Mouse (Mus musculus): ENCODE results near the gene Ankrd33. TPM values are rescaled to one million over a fixed set of nuclear protein-coding genes. Genes with fewer than 3 reads are reported as not detected.
A peak's percentile ranks its signal among the peaks of the same experiment; 100 is the strongest.

Gene Ankrd33
- polyA plus RNA-seq, 1 experiment from 2014 or later = not detected

- 20% methylated on average over 15 of the region's 15 CpGs for WGBS
- H3K9me3 ChIP-seq = no peaks in the 10 kb centered on the region
- no peak for DNase-seq (ENCODE audit: low spot score)
- 0 out of 2 replicates have a peak, but pooled peaks cover 4% of the 10 kb centered on the region for H3K36me3 ChIP-seq
- H3K4me1 ChIP-seq = peaks cover 71% of the 10 kb centered on the region
- peak overlapping the region; percentile 33 for H3K4me3 ChIP-seq
- peak overlapping the region; percentile 59 for H3K27ac ChIP-seq
- peaks cover 50% of the 10 kb centered on the region for H3K27me3 ChIP-seq (ENCODE audit: insufficient read depth, poor library complexity, severe bottlenecking)
Observed at GRCm38 (mm10) chr15:101133993-101134704, 18.6 kb downstream of the Ankrd33 start.

- H3K27me3 ChIP-seq (ENCODE audit: insufficient read depth, poor library complexity, severe bottlenecking) = peaks cover 37% of the 10 kb centered on the region
- 52% methylated on average over 8 of the region's 8 CpGs for WGBS
- no peak for DNase-seq (ENCODE audit: low spot score)
- H3K4me1 ChIP-seq = peaks cover 76% of the 10 kb centered on the region
- no peaks in the 10 kb centered on the region for H3K9me3 ChIP-seq
- H3K4me3 ChIP-seq = peak overlapping the region; percentile 18; the same call in 1 of the 2 replicates
- H3K36me3 ChIP-seq = 0 out of 2 replicates have a peak, but pooled peaks cover 4% of the 10 kb centered on the region
- H3K27ac ChIP-seq = peak overlapping the region; percentile 59; the same call in 1 of the 2 replicates
Observed at GRCm38 (mm10) chr15:101135405-101135804, 19.9 kb downstream of the Ankrd33 start.

- Histone ChIP-seq H3K27me3 (ENCODE audit: insufficient read depth, poor library complexity, severe bottlenecking) (peaks cover 23% of the 10 kb centered on the region), H3K27ac (no peak overlapping the region), H3K4me1 (peaks cover 72% of the 10 kb centered on the region), H3K9me3 (no peaks in the 10 kb centered on the region), H3K36me3 (0 out of 2 replicates have a peak, but pooled peaks cover 4% of the 10 kb centered on the region), H3K4me3 (no peak overlapping the region)
- 81% methylated on average over 11 of the region's 11 CpGs for WGBS
- DNase-seq (ENCODE audit: low spot score) = no peak
Observed at GRCm38 (mm10) chr15:101137455-101137854, 21.9 kb downstream of the Ankrd33 start.

GRCm38 (mm10) chr15:101138675-101139074, 23.1 kb downstream of the Ankrd33 start:
- Histone ChIP-seq H3K27ac (no peak overlapping the region), H3K9me3 (no peaks in the 10 kb centered on the region), H3K27me3 (ENCODE audit: insufficient read depth, poor library complexity, severe bottlenecking) (peaks cover 17% of the 10 kb centered on the region; the same call in 1 of the 2 replicates), H3K36me3 (0 out of 2 replicates have a peak, but pooled peaks cover 4% of the 10 kb centered on the region), H3K4me3 (no peak overlapping the region), H3K4me1 (peaks cover 72% of the 10 kb centered on the region)
- DNase-seq (ENCODE audit: low spot score) = no peak
- WGBS = 79% methylated on average over 3 of the region's 3 CpGs

GRCm38 (mm10) chr15:101139885-101140284, 24.3 kb downstream of the Ankrd33 start:
- peak; percentile 88 for DNase-seq (ENCODE audit: low spot score)
- H3K27me3 ChIP-seq (ENCODE audit: insufficient read depth, poor library complexity, severe bottlenecking) = peaks cover 17% of the 10 kb centered on the region; the same call in 1 of the 2 replicates
- peak overlapping the region; percentile 62; the same call in 1 of the 2 replicates for H3K27ac ChIP-seq
- peaks cover 72% of the 10 kb centered on the region for H3K4me1 ChIP-seq
- H3K9me3 ChIP-seq = no peaks in the 10 kb centered on the region
- 8% methylated on average over 12 of the region's 12 CpGs for WGBS
- no peak overlapping the region for H3K4me3 ChIP-seq
- H3K36me3 ChIP-seq = 0 out of 2 replicates have a peak, but pooled peaks cover 4% of the 10 kb centered on the region

- H3K4me3 ChIP-seq = 0 out of 2 replicates have a peak overlapping the region, but pooled peaks have one; percentile 31
- H3K4me1 ChIP-seq = peaks cover 72% of the 10 kb centered on the region
- peaks cover 11% of the 10 kb centered on the region; the same call in 1 of the 2 replicates for H3K27me3 ChIP-seq (ENCODE audit: insufficient read depth, poor library complexity, severe bottlenecking)
- peak overlapping the region; percentile 62; the same call in 1 of the 2 replicates for H3K27ac ChIP-seq
- DNase-seq (ENCODE audit: low spot score) = no peak
- H3K36me3 ChIP-seq = 0 out of 2 replicates have a peak, but pooled peaks cover 4% of the 10 kb centered on the region
- H3K9me3 ChIP-seq = no peaks in the 10 kb centered on the region
- 24% methylated on average over 6 of the region's 6 CpGs for WGBS
Observed at GRCm38 (mm10) chr15:101140587-101140986, 25.0 kb downstream of the Ankrd33 start.

- Histone ChIP-seq H3K27me3 (ENCODE audit: insufficient read depth, poor library complexity, severe bottlenecking) (peaks cover 9% of the 10 kb centered on the region; the same call in 1 of the 2 replicates), H3K9me3 (no peaks in the 10 kb centered on the region), H3K36me3 (0 out of 2 replicates have a peak, but pooled peaks cover 4% of the 10 kb centered on the region), H3K4me3 (0 out of 2 replicates have a peak overlapping the region, but pooled peaks have one; percentile 31), H3K4me1 (peaks cover 72% of the 10 kb centered on the region), H3K27ac (peak overlapping the region; percentile 62; the same call in 1 of the 2 replicates)
- 2% methylated on average over 14 of the region's 14 CpGs for WGBS
- peak; percentile 91 for DNase-seq (ENCODE audit: low spot score)
Observed at GRCm38 (mm10) chr15:101141061-101141541, 25.5 kb downstream of the Ankrd33 start.

- Histone ChIP-seq H3K4me3 (no peak overlapping the region), H3K27ac (0 out of 2 replicates have a peak overlapping the region, but pooled peaks have one; percentile 37), H3K4me1 (peaks cover 83% of the 10 kb centered on the region), H3K36me3 (no peaks in the 10 kb centered on the region), H3K9me3 (no peaks in the 10 kb centered on the region), H3K27me3 (ENCODE audit: insufficient read depth, poor library complexity, severe bottlenecking) (no peaks in the 10 kb centered on the region)
- DNase-seq (ENCODE audit: low spot score) = no peak
- WGBS = 38% methylated on average over 8 of the region's 8 CpGs
Observed at GRCm38 (mm10) chr15:101142672-101143071, 27.1 kb downstream of the Ankrd33 start.

GRCm38 (mm10) chr15:101143494-101143893, 27.9 kb downstream of the Ankrd33 start:
- Histone ChIP-seq H3K4me3 (peak overlapping the region; percentile 25; the same call in 1 of the 2 replicates), H3K36me3 (no peaks in the 10 kb centered on the region), H3K4me1 (peaks cover 86% of the 10 kb centered on the region), H3K9me3 (no peaks in the 10 kb centered on the region), H3K27me3 (ENCODE audit: insufficient read depth, poor library complexity, severe bottlenecking) (no peaks in the 10 kb centered on the region), H3K27ac (peak overlapping the region; percentile 73)
- 13% methylated on average over 8 of the region's 8 CpGs for WGBS
- no peak for DNase-seq (ENCODE audit: low spot score)

- WGBS = 87% methylated on average over 5 of the region's 5 CpGs
- Histone ChIP-seq H3K27me3 (ENCODE audit: insufficient read depth, poor library complexity, severe bottlenecking) (no peaks in the 10 kb centered on the region), H3K4me1 (peaks cover 84% of the 10 kb centered on the region), H3K27ac (peak overlapping the region; percentile 82), H3K9me3 (no peaks in the 10 kb centered on the region), H3K4me3 (no peak overlapping the region), H3K36me3 (no peaks in the 10 kb centered on the region)
- no peak for DNase-seq (ENCODE audit: low spot score)
Observed at GRCm38 (mm10) chr15:101144176-101144575, 28.6 kb downstream of the Ankrd33 start.

- H3K9me3 ChIP-seq = no peaks in the 10 kb centered on the region
- H3K27ac ChIP-seq = peak overlapping the region; percentile 82; the same call in 1 of the 2 replicates
- no peaks in the 10 kb centered on the region for H3K27me3 ChIP-seq (ENCODE audit: insufficient read depth, poor library complexity, severe bottlenecking)
- no peak for DNase-seq (ENCODE audit: low spot score)
- no peak overlapping the region for H3K4me3 ChIP-seq
- WGBS = 73% methylated on average over 8 of the region's 8 CpGs
- H3K4me1 ChIP-seq = peaks cover 78% of the 10 kb centered on the region
- H3K36me3 ChIP-seq = no peaks in the 10 kb centered on the region
Observed at GRCm38 (mm10) chr15:101144779-101145178, 29.2 kb downstream of the Ankrd33 start.

GRCm38 (mm10) chr15:101145424-101146099, 30.0 kb downstream of the Ankrd33 start:
- no peaks in the 10 kb centered on the region for H3K9me3 ChIP-seq
- H3K4me3 ChIP-seq = peak overlapping the region; percentile 34
- 10% methylated on average over 19 of the region's 19 CpGs for WGBS

More at GRCm38 (mm10) chr15:101145424-101146099, 30.0 kb downstream of the Ankrd33 start:
- H3K4me1 ChIP-seq = peaks cover 70% of the 10 kb centered on the region
- no peaks in the 10 kb centered on the region for H3K36me3 ChIP-seq
- no peaks in the 10 kb centered on the region for H3K27me3 ChIP-seq (ENCODE audit: insufficient read depth, poor library complexity, severe bottlenecking)
- H3K27ac ChIP-seq = peak overlapping the region; percentile 82
- DNase-seq (ENCODE audit: low spot score) = peak; percentile 97
